11 mouse cellular contexts compared by ENCODE assay signal in the genomic region with DNA sequence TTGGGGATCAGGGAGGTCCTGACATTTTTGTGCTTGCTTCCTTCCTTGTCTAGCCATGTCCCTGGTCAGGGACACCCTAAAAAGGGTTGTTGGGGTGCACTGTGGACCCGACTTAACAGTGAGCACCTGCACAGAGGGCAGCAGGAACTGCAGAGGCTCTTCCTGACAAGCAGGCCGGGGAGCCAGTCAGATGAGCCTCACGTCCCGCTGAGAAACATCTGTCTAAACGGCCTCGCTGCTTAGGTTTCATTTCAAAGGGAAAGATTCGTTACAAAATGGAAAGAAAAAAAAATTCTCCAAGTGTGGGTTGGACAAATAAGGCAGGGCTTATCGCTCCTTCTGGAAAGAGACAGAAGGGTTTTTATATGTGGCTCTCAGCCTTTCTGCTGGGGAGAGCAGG. TPM values are rescaled to one million over a fixed set of nuclear protein-coding genes. Genes with fewer than 3 reads are reported as not detected.
DNase-seq lines count a peak whose midpoint lies in the region; ATAC-seq lines count a peak whose summit lies in the region.
"Had no signal": no experiment of that assay in that cellular context is flagged by ENCODE, and none has a peak within 500 bp of the region (broad histone marks: within the 10 kb centered on the region; RNA-seq: fewer than 3 reads in every experiment).

No protein-coding gene starts in this region.

- no peaks in the 10 kb centered on the region for H3K36me3 ChIP-seq in kidney, embryonic 15.5 days
- H3K36me3 ChIP-seq in neural tube, embryonic 13.5 days, result no peaks in the 10 kb centered on the region
- H3K36me3 ChIP-seq in neural tube, embryonic 15.5 days, result no peaks in the 10 kb centered on the region
- H3K36me3 ChIP-seq in limb, embryonic 12.5 days, result no peaks in the 10 kb centered on the region

- no peak for ATAC-seq in kidney, embryonic 15.5 days (replicated peaks; ENCODE audit: low FRiP score)
- no peak for ATAC-seq in neural tube, embryonic 13.5 days (ENCODE audit: low read depth)
- no peak for ATAC-seq in neural tube, embryonic 15.5 days (ENCODE audit: low FRiP score)
- no peak for ATAC-seq in limb, embryonic 12.5 days (ENCODE audit: insufficient number of reproducible peaks, insufficient read depth, low FRiP score, low TSS enrichment, low read depth)
- ATAC-seq: liver, postnatal 0 days had no signal

- H3K27me3 ChIP-seq in kidney, embryonic 15.5 days, result peaks cover 3% of the 10 kb centered on the region; the same call in 1 of the 2 replicates
- no peaks in the 10 kb centered on the region for H3K27me3 ChIP-seq in neural tube, embryonic 13.5 days
- no peaks in the 10 kb centered on the region for H3K27me3 ChIP-seq in neural tube, embryonic 15.5 days (replicated peaks)
- 0 out of 2 replicates have a peak, but pooled peaks cover 3% of the 10 kb centered on the region for H3K27me3 ChIP-seq in limb, embryonic 12.5 days

- H3K27ac ChIP-seq in kidney, embryonic 15.5 days, result no peak overlapping the region
- H3K27ac ChIP-seq in neural tube, embryonic 13.5 days (replicated peaks), result peak overlapping the region; percentile 56; the same call in 1 of the 2 replicates
- H3K27ac ChIP-seq in neural tube, embryonic 15.5 days (replicated peaks), result no peak overlapping the region
- H3K27ac ChIP-seq in limb, embryonic 12.5 days, result peak overlapping the region; percentile 57

- DNase-seq in kidney, adult 11 months, result no peak
- peak; percentile 18 to 40 for DNase-seq in thymus, postnatal 36 days
- no peak for DNase-seq in T-cell, adult 2 months (ENCODE audit: low spot score)
- DNase-seq: cerebellum, postnatal 14 days; heart, postnatal 36 days; kidney, postnatal 10 days; liver, postnatal 0 days had no signal

- H3K4me3 ChIP-seq in kidney, embryonic 15.5 days (replicated peaks), result no peak overlapping the region
- H3K4me3 ChIP-seq in neural tube, embryonic 13.5 days, result no peak overlapping the region
- no peak overlapping the region for H3K4me3 ChIP-seq in neural tube, embryonic 15.5 days (replicated peaks)
- no peak overlapping the region for H3K4me3 ChIP-seq in limb, embryonic 12.5 days (replicated peaks)

- H3K4me1 ChIP-seq in kidney, embryonic 15.5 days, result peaks cover 14% of the 10 kb centered on the region
- peaks cover 38% of the 10 kb centered on the region for H3K4me1 ChIP-seq in neural tube, embryonic 13.5 days (replicated peaks)
- H3K4me1 ChIP-seq in neural tube, embryonic 15.5 days, result peaks cover 18% of the 10 kb centered on the region
- H3K4me1 ChIP-seq in limb, embryonic 12.5 days (replicated peaks), result peaks cover 44% of the 10 kb centered on the region

- H3K9ac ChIP-seq in kidney, embryonic 15.5 days, result no peak overlapping the region
- peak overlapping the region; percentile 26; the same call in 1 of the 2 replicates for H3K9ac ChIP-seq in neural tube, embryonic 13.5 days
- no peak overlapping the region for H3K9ac ChIP-seq in neural tube, embryonic 15.5 days (replicated peaks)
- no peak overlapping the region for H3K9ac ChIP-seq in limb, embryonic 12.5 days (replicated peaks)
- H3K9ac ChIP-seq: liver, postnatal 0 days had no signal

- 36% methylated on average over 8 of the region's 8 CpGs for WGBS in kidney, embryonic 15.5 days
- 39% methylated on average over 8 of the region's 8 CpGs for WGBS in neural tube, embryonic 13.5 days
- WGBS in neural tube, embryonic 15.5 days, result 54% methylated on average over 8 of the region's 8 CpGs
- 28% methylated on average over 8 of the region's 8 CpGs for WGBS in limb, embryonic 12.5 days

- no peaks in the 10 kb centered on the region for H3K9me3 ChIP-seq in kidney, embryonic 15.5 days (replicated peaks)
- 0 out of 2 replicates have a peak, but pooled peaks cover 4% of the 10 kb centered on the region for H3K9me3 ChIP-seq in neural tube, embryonic 13.5 days
- H3K9me3 ChIP-seq in neural tube, embryonic 15.5 days (replicated peaks), result no peaks in the 10 kb centered on the region
- peaks cover 6% of the 10 kb centered on the region; the same call in 1 of the 2 replicates for H3K9me3 ChIP-seq in limb, embryonic 12.5 days

- peak overlapping the region; percentile 1; the same call in 1 of the 2 replicates for H3K4me2 ChIP-seq in kidney, embryonic 15.5 days
- H3K4me2 ChIP-seq in neural tube, embryonic 13.5 days, result no peak overlapping the region
- no peak overlapping the region for H3K4me2 ChIP-seq in neural tube, embryonic 15.5 days
- peak overlapping the region; percentile 9; the same call in 1 of the 2 replicates for H3K4me2 ChIP-seq in limb, embryonic 12.5 days

RNA-seq across cellular contexts. Expression of a gene that starts 40.4 kb away (rescaled TPM):
- polyA plus RNA-seq in kidney, embryonic 15.5 days (2015; fragmentation: Nextera tagmentation; extraction: Ambion mirVana), result 1.2 and 1.4 TPM in 2 replicates
- polyA plus RNA-seq in neural tube, embryonic 13.5 days (2015; fragmentation: Nextera tagmentation; extraction: Ambion mirVana), result 1.4 and 1.7 TPM in 2 replicates
- polyA plus RNA-seq in neural tube, embryonic 15.5 days (2015; fragmentation: Nextera tagmentation; extraction: Ambion mirVana), result 0.81 and 1.5 TPM in 2 replicates
- 4.5 and 7.6 TPM in 2 replicates for polyA plus RNA-seq in limb, embryonic 12.5 days (2016; fragmentation: Nextera tagmentation; extraction: Ambion mirVana)

Comparison
In these comparisons a context has a peak if more than half of its experiments do, and no peak if none do; other contexts are left out.
1. H3K27ac ChIP-seq: peak in neural tube, embryonic 13.5 days (single experiment) and limb, embryonic 12.5 days (single experiment); none in kidney, embryonic 15.5 days (single experiment) and neural tube, embryonic 15.5 days (single experiment).
2. H3K4me2 ChIP-seq: peak in kidney, embryonic 15.5 days (single experiment) and limb, embryonic 12.5 days (single experiment); none in neural tube, embryonic 13.5 days (single experiment) and neural tube, embryonic 15.5 days (single experiment).
3. DNase-seq: peak in thymus, postnatal 36 days (2 of 2); none in kidney, adult 11 months (single experiment) and T-cell, adult 2 months (single experiment).